Comparison of ENCODE assay signal across 19 mouse cellular contexts in the genomic region with DNA sequence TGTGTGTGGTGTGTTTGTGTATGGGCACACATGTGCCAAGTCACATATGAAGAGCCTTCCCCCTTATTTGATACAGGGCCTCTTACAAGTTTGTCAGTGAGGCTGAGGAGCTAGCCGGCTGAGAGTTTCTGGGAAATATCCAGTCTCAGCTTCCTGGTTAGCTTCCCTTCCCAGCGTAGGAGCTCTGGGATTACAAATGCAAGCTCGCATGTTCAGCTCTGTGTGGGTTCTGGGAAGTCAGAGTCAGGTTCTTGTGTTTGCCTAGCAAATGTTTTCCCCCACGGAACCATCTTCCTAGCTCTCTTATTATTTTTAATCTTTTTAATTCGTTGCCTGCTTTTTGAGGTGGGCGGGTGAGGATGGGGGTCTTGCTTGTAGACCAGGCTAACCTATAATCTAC. TPM values are rescaled to one million over a fixed set of nuclear protein-coding genes. Genes with fewer than 3 reads are reported as not detected.
DNase-seq lines count a peak whose midpoint lies in the region; ATAC-seq and TF ChIP-seq lines count a peak whose summit lies in the region.
"Had no signal": no experiment of that assay in that cellular context is flagged by ENCODE, and none has a peak within 500 bp of the region (broad histone marks: within the 10 kb centered on the region; RNA-seq: fewer than 3 reads in every experiment).

No protein-coding gene starts in this region.

- H3K4me2 ChIP-seq in forebrain, embryonic 16.5 days (ENCODE audit: low read length) = no peak overlapping the region
- no peak overlapping the region for H3K4me2 ChIP-seq in liver, postnatal 0 days (ENCODE audit: low read depth, low read length)
- H3K4me2 ChIP-seq: heart, embryonic 11.5 days; heart, embryonic 15.5 days had no signal

- TF ChIP-seq EP300 in liver, postnatal 0 days (IDR thresholded peaks at IDR 0.05; ENCODE audit: low read depth) = no peak

- H3K4me3 ChIP-seq in forebrain, embryonic 10.5 days = no peak overlapping the region
- H3K4me3 ChIP-seq in forebrain, embryonic 16.5 days (replicated peaks; ENCODE audit: low read length) = no peak overlapping the region
- no peak overlapping the region for H3K4me3 ChIP-seq in layer of hippocampus, adult 2 months
- no peak overlapping the region for H3K4me3 ChIP-seq in liver, postnatal 0 days (ENCODE audit: low read depth, low read length)
- H3K4me3 ChIP-seq: heart, adult 2 months; heart, embryonic 15.5 days had no signal

- H3K27ac ChIP-seq in forebrain, embryonic 10.5 days = 0 out of 2 replicates have a peak overlapping the region, but pooled peaks have one; percentile 13
- H3K27ac ChIP-seq in forebrain, embryonic 16.5 days (ENCODE audit: low read length) = no peak overlapping the region
- peak overlapping the region; percentile 58 for H3K27ac ChIP-seq in layer of hippocampus, adult 2 months
- no peak overlapping the region for H3K27ac ChIP-seq in liver, postnatal 0 days (ENCODE audit: low read depth)
- H3K27ac ChIP-seq: heart, adult 2 months; heart, embryonic 15.5 days; hindbrain, postnatal 0 days had no signal

- H3K4me1 ChIP-seq in forebrain, embryonic 10.5 days = peaks cover 26% of the 10 kb centered on the region
- H3K4me1 ChIP-seq in forebrain, embryonic 16.5 days (replicated peaks; ENCODE audit: control insufficient read depth, insufficient read depth, low read length) = no peaks in the 10 kb centered on the region
- H3K4me1 ChIP-seq in liver, postnatal 0 days (ENCODE audit: insufficient read depth) = no peaks in the 10 kb centered on the region
- H3K4me1 ChIP-seq: heart, embryonic 15.5 days had no signal

- H3K27me3 ChIP-seq in forebrain, embryonic 10.5 days (ENCODE audit: poor library complexity, severe bottlenecking) = no peaks in the 10 kb centered on the region
- H3K27me3 ChIP-seq in forebrain, embryonic 16.5 days (replicated peaks; ENCODE audit: control insufficient read depth, insufficient read depth, low read length) = no peaks in the 10 kb centered on the region
- H3K27me3 ChIP-seq in liver, postnatal 0 days (ENCODE audit: insufficient read depth, low read length) = no peaks in the 10 kb centered on the region

- no peak for TF ChIP-seq CTCF in layer of hippocampus, adult 2 months (conservative IDR thresholded peaks at IDR 0.05)
- no peak for TF ChIP-seq CTCF in liver, postnatal 0 days (IDR thresholded peaks at IDR 0.05; ENCODE audit: low read depth)

- no peak for ATAC-seq in forebrain, embryonic 16.5 days
- ATAC-seq in liver, postnatal 0 days = no peak
- ATAC-seq: forebrain, embryonic 14.5 days; hindbrain, postnatal 0 days had no signal

- no peaks in the 10 kb centered on the region for H3K36me3 ChIP-seq in forebrain, embryonic 10.5 days (replicated peaks)
- H3K36me3 ChIP-seq in forebrain, embryonic 16.5 days (ENCODE audit: control insufficient read depth, insufficient read depth) = no peaks in the 10 kb centered on the region
- no peaks in the 10 kb centered on the region for H3K36me3 ChIP-seq in liver, postnatal 0 days (replicated peaks; ENCODE audit: insufficient read depth, low read length)
- H3K36me3 ChIP-seq: heart, embryonic 15.5 days had no signal

- DNase-seq in forebrain, embryonic 10.5 days (ENCODE audit: extremely low spot score, low spot score) = no peak
- DNase-seq in layer of hippocampus, adult 2 months (ENCODE audit: low spot score in 2 of 2) = peak in 1 of 2 experiments; percentile 18
- no peak for DNase-seq in layer of hippocampus, adult 11-12 months (ENCODE audit: low spot score)
- DNase-seq in ZHBTc4 (ENCODE audit: low read depth, low spot score) = peak; percentile 9
- DNase-seq in brain, adult 2 months (ENCODE audit: low read depth, low spot score) = peak; percentile 52
- DNase-seq in liver, postnatal 0 days = no peak
- DNase-seq: adrenal gland, adult 8-10 months; adrenal gland, postnatal 36 days; cerebellum, adult 18-20 months; cerebellum, postnatal 36 days; gastrocnemius, postnatal 14 days; heart, adult 2 months; heart, postnatal 14 days; kidney, adult 11 months had no signal

- 81% methylated on average over 6 of the region's 6 CpGs for WGBS in forebrain, embryonic 10.5 days
- WGBS in forebrain, embryonic 16.5 days = 87% methylated on average over 6 of the region's 6 CpGs
- 72% methylated on average over 6 of the region's 6 CpGs for WGBS in liver, postnatal 0 days (ENCODE audit: insufficient replicate concordance)

- no peaks in the 10 kb centered on the region for H3K9me3 ChIP-seq in forebrain, embryonic 10.5 days
- no peaks in the 10 kb centered on the region for H3K9me3 ChIP-seq in forebrain, embryonic 16.5 days (ENCODE audit: control insufficient read depth, low read length)
- H3K9me3 ChIP-seq in liver, postnatal 0 days (ENCODE audit: low read length) = no peaks in the 10 kb centered on the region
- H3K9me3 ChIP-seq: heart, embryonic 15.5 days had no signal

- no peak overlapping the region for H3K9ac ChIP-seq in forebrain, embryonic 16.5 days (replicated peaks; ENCODE audit: low read depth, low read length)
- H3K9ac ChIP-seq in liver, postnatal 0 days (replicated peaks) = no peak overlapping the region
- H3K9ac ChIP-seq: heart, embryonic 15.5 days had no signal

RNA-seq across cellular contexts. Expression of a gene that starts 32.9 kb away (rescaled TPM):
- polyA plus RNA-seq in forebrain, embryonic 10.5 days (2016; fragmentation: Nextera tagmentation; extraction: Ambion mirVana) = 21.5 and 22.1 TPM in 2 replicates
- polyA plus RNA-seq in forebrain, embryonic 16.5 days (2015; fragmentation: Nextera tagmentation; extraction: Ambion mirVana) = 22.7 and 22.9 TPM in 2 replicates
- 10 to 100 TPM; 23.9 to 27.5 TPM for total RNA-seq in layer of hippocampus, adult 2 months (2021)
- 4.6 and 5.4 TPM in 2 replicates for polyA plus RNA-seq in liver, postnatal 0 days (2015; fragmentation: Nextera tagmentation; extraction: Ambion mirVana)

Comparison
In these comparisons a context has a peak if more than half of its experiments do, and no peak if none do; other contexts are left out.
1. H3K27ac ChIP-seq: peak in forebrain, embryonic 10.5 days (single experiment) and layer of hippocampus, adult 2 months (single experiment); none in forebrain, embryonic 16.5 days (single experiment) and liver, postnatal 0 days (single experiment).
2. DNase-seq: peak in ZHBTc4 (single experiment) and brain, adult 2 months (single experiment); none in forebrain, embryonic 10.5 days (single experiment), layer of hippocampus, adult 11-12 months (single experiment) and liver, postnatal 0 days (single experiment).